In genomic region chr19:47559145-47559544, GRCm38 (mm10) we compare ENCODE assay signal across 22 mouse cellular contexts. TPM values are rescaled to one million over a fixed set of nuclear protein-coding genes. Genes with fewer than 3 reads are reported as not detected.
DNase-seq lines count a peak whose midpoint lies in the region; ATAC-seq and TF ChIP-seq lines count a peak whose summit lies in the region.
"Had no signal": no experiment of that assay in that cellular context is flagged by ENCODE, and none has a peak within 500 bp of the region (broad histone marks: within the 10 kb centered on the region; RNA-seq: fewer than 3 reads in every experiment).

No protein-coding gene starts in this region.

- H3K4me2 ChIP-seq in embryonic facial prominence, embryonic 13.5 days: no peak overlapping the region
- H3K4me2 ChIP-seq in heart, embryonic 16.5 days (ENCODE audit: low read depth, low read length): no peak overlapping the region
- no peak overlapping the region for H3K4me2 ChIP-seq in heart, embryonic 11.5 days
- H3K4me2 ChIP-seq in stomach, embryonic 16.5 days (ENCODE audit: low read depth, low read length): no peak overlapping the region
- H3K4me2 ChIP-seq: embryonic facial prominence, embryonic 15.5 days; hindbrain, embryonic 15.5 days; limb, embryonic 13.5 days; lung, embryonic 14.5 days; midbrain, embryonic 15.5 days; neural tube, embryonic 13.5 days had no signal

- no peak for DNase-seq in embryonic facial prominence, embryonic 10.5 days (ENCODE audit: low spot score)
- DNase-seq in left cerebral cortex, adult 2 months (ENCODE audit: extremely low spot score in 1 of 2, low spot score in 2 of 2): no peak
- DNase-seq in left cerebral cortex, postnatal 36 days (ENCODE audit: low spot score in 2 of 2): no peak
- no peak for DNase-seq in thymus, postnatal 36 days
- DNase-seq: adrenal gland, postnatal 14 days; cerebellum, adult 2 months; kidney, adult 18-20 months; kidney, postnatal 10 days; thymus, adult 2 months had no signal

- no peaks in the 10 kb centered on the region for H3K9me3 ChIP-seq in embryonic facial prominence, embryonic 13.5 days
- no peaks in the 10 kb centered on the region for H3K9me3 ChIP-seq in embryonic facial prominence, embryonic 10.5 days
- no peaks in the 10 kb centered on the region for H3K9me3 ChIP-seq in heart, embryonic 16.5 days (replicated peaks; ENCODE audit: control insufficient read depth, low read length)
- no peaks in the 10 kb centered on the region for H3K9me3 ChIP-seq in heart, embryonic 11.5 days (replicated peaks; ENCODE audit: control insufficient read depth, low read length)
- no peaks in the 10 kb centered on the region for H3K9me3 ChIP-seq in stomach, embryonic 16.5 days (replicated peaks; ENCODE audit: control insufficient read depth, low read length)
- H3K9me3 ChIP-seq: embryonic facial prominence, embryonic 15.5 days; hindbrain, embryonic 15.5 days; limb, embryonic 13.5 days; midbrain, embryonic 15.5 days; neural tube, embryonic 13.5 days had no signal

- no peaks in the 10 kb centered on the region for H3K36me3 ChIP-seq in embryonic facial prominence, embryonic 13.5 days
- H3K36me3 ChIP-seq in embryonic facial prominence, embryonic 10.5 days (replicated peaks): no peaks in the 10 kb centered on the region
- no peaks in the 10 kb centered on the region for H3K36me3 ChIP-seq in heart, embryonic 16.5 days (ENCODE audit: control insufficient read depth, insufficient read depth)
- H3K36me3 ChIP-seq in heart, embryonic 11.5 days (ENCODE audit: control insufficient read depth, insufficient read depth, low read length): no peaks in the 10 kb centered on the region
- H3K36me3 ChIP-seq in stomach, embryonic 16.5 days (ENCODE audit: control insufficient read depth, insufficient read depth, low read length): no peaks in the 10 kb centered on the region
- H3K36me3 ChIP-seq: embryonic facial prominence, embryonic 15.5 days; hindbrain, embryonic 15.5 days; limb, embryonic 13.5 days; midbrain, embryonic 15.5 days; neural tube, embryonic 13.5 days had no signal

- no peaks in the 10 kb centered on the region for H3K27me3 ChIP-seq in embryonic facial prominence, embryonic 13.5 days
- H3K27me3 ChIP-seq in embryonic facial prominence, embryonic 10.5 days (replicated peaks; ENCODE audit: low read depth, poor library complexity, severe bottlenecking): 0 out of 2 replicates have a peak, but pooled peaks cover 4% of the 10 kb centered on the region
- no peaks in the 10 kb centered on the region for H3K27me3 ChIP-seq in heart, embryonic 16.5 days (ENCODE audit: control insufficient read depth, insufficient read depth, low read length)
- no peaks in the 10 kb centered on the region for H3K27me3 ChIP-seq in heart, embryonic 11.5 days (ENCODE audit: control insufficient read depth, insufficient read depth, low read length)
- H3K27me3 ChIP-seq in stomach, embryonic 16.5 days (ENCODE audit: control insufficient read depth, insufficient read depth, low read length): no peaks in the 10 kb centered on the region
- H3K27me3 ChIP-seq: embryonic facial prominence, embryonic 15.5 days; hindbrain, embryonic 15.5 days; limb, embryonic 13.5 days; midbrain, embryonic 15.5 days; neural tube, embryonic 13.5 days had no signal

- no peak overlapping the region for H3K9ac ChIP-seq in embryonic facial prominence, embryonic 13.5 days
- H3K9ac ChIP-seq in heart, embryonic 16.5 days (ENCODE audit: low read length): no peak overlapping the region; the same call in 1 of the 2 replicates
- H3K9ac ChIP-seq in heart, embryonic 11.5 days (ENCODE audit: low read depth, low read length): no peak overlapping the region
- no peak overlapping the region for H3K9ac ChIP-seq in stomach, embryonic 16.5 days (ENCODE audit: low read length)
- H3K9ac ChIP-seq: embryonic facial prominence, embryonic 15.5 days; hindbrain, embryonic 15.5 days; limb, embryonic 13.5 days; liver, embryonic 14.5 days; lung, embryonic 14.5 days; midbrain, embryonic 15.5 days; neural tube, embryonic 13.5 days had no signal

- no peak for TF ChIP-seq CTCF in left cerebral cortex, adult 2 months (IDR thresholded peaks at IDR 0.05)

- H3K4me3 ChIP-seq in embryonic facial prominence, embryonic 13.5 days: no peak overlapping the region
- no peak overlapping the region for H3K4me3 ChIP-seq in embryonic facial prominence, embryonic 10.5 days
- no peak overlapping the region for H3K4me3 ChIP-seq in heart, embryonic 16.5 days (ENCODE audit: low read length)
- no peak overlapping the region for H3K4me3 ChIP-seq in heart, embryonic 11.5 days (ENCODE audit: low read depth, low read length)
- no peak overlapping the region for H3K4me3 ChIP-seq in left cerebral cortex, adult 2 months
- no peak overlapping the region for H3K4me3 ChIP-seq in stomach, embryonic 16.5 days (replicated peaks; ENCODE audit: low read length)
- H3K4me3 ChIP-seq: embryonic facial prominence, embryonic 15.5 days; hindbrain, embryonic 15.5 days; limb, embryonic 13.5 days; midbrain, embryonic 15.5 days; myocyte; neural tube, embryonic 13.5 days had no signal

- peaks cover 5% of the 10 kb centered on the region; the same call in 1 of the 2 replicates for H3K4me1 ChIP-seq in embryonic facial prominence, embryonic 13.5 days
- peaks cover 11% of the 10 kb centered on the region; the same call in 1 of the 2 replicates for H3K4me1 ChIP-seq in embryonic facial prominence, embryonic 10.5 days
- H3K4me1 ChIP-seq in heart, embryonic 16.5 days (ENCODE audit: control insufficient read depth, insufficient read depth, low read length): peaks cover 23% of the 10 kb centered on the region
- peaks cover 5% of the 10 kb centered on the region; the same call in 1 of the 2 replicates for H3K4me1 ChIP-seq in heart, embryonic 11.5 days (ENCODE audit: control insufficient read depth, insufficient read depth, low read length)
- H3K4me1 ChIP-seq in stomach, embryonic 16.5 days (ENCODE audit: control insufficient read depth, insufficient read depth, low read length): peaks cover 18% of the 10 kb centered on the region
- H3K4me1 ChIP-seq: hindbrain, embryonic 15.5 days; midbrain, embryonic 15.5 days; neural tube, embryonic 13.5 days had no signal

- ATAC-seq in embryonic facial prominence, embryonic 13.5 days (ENCODE audit: insufficient number of reproducible peaks, insufficient read depth, low FRiP score, low TSS enrichment, low read depth): no peak
- ATAC-seq in heart, embryonic 16.5 days (replicated peaks; ENCODE audit: extremely low read depth, insufficient read depth, low FRiP score): no peak
- no peak for ATAC-seq in heart, embryonic 11.5 days (replicated peaks; ENCODE audit: insufficient number of reproducible peaks, low FRiP score, low TSS enrichment)
- ATAC-seq in stomach, embryonic 16.5 days (ENCODE audit: insufficient read depth, low FRiP score): no peak
- ATAC-seq: forebrain, embryonic 14.5 days; midbrain, embryonic 15.5 days had no signal

- intact Hi-C loops in left cerebral cortex, adult 2 months (cut with DNase I): no loop called here
- intact Hi-C loops in left cerebral cortex, postnatal 36 days (cut with DNase I): no loop called here

- 58% methylated on average over 5 of the region's 5 CpGs for WGBS in embryonic facial prominence, embryonic 13.5 days
- WGBS in embryonic facial prominence, embryonic 10.5 days: 71% methylated on average over 5 of the region's 5 CpGs
- whole genome bisulfite sequencing in heart, embryonic 16.5 days: 79% methylated on average over 5 of the region's 5 CpGs
- WGBS in heart, embryonic 11.5 days (ENCODE audit: insufficient replicate concordance): 74% methylated on average over 5 of the region's 5 CpGs
- WGBS in stomach, embryonic 16.5 days: 58% methylated on average over 5 of the region's 5 CpGs

- H3K27ac ChIP-seq in embryonic facial prominence, embryonic 13.5 days: peak overlapping the region; percentile 4; the same call in 1 of the 2 replicates
- no peak overlapping the region for H3K27ac ChIP-seq in embryonic facial prominence, embryonic 10.5 days (replicated peaks)
- H3K27ac ChIP-seq in heart, embryonic 16.5 days (ENCODE audit: low read length): peak overlapping the region; percentile 72
- no peak overlapping the region for H3K27ac ChIP-seq in heart, embryonic 11.5 days (ENCODE audit: low read depth, low read length)
- H3K27ac ChIP-seq in left cerebral cortex, adult 2 months: peak overlapping the region; percentile 51; the same call in 1 of the 2 replicates
- H3K27ac ChIP-seq in stomach, embryonic 16.5 days (ENCODE audit: low read length): peak overlapping the region; percentile 25; the same call in 1 of the 2 replicates
- H3K27ac ChIP-seq: embryonic facial prominence, embryonic 15.5 days; hindbrain, embryonic 15.5 days; limb, embryonic 13.5 days; liver, embryonic 14.5 days; midbrain, embryonic 15.5 days; neural tube, embryonic 13.5 days had no signal

RNA-seq across cellular contexts. Expression of gene Slk, which starts 20.3 kb away (rescaled TPM):
- 12.9 and 15.2 TPM in 2 replicates for polyA plus RNA-seq in embryonic facial prominence, embryonic 13.5 days (2015; fragmentation: Nextera tagmentation; extraction: Ambion mirVana)
- 7.8 and 8.9 TPM in 2 replicates for polyA plus RNA-seq in embryonic facial prominence, embryonic 10.5 days (2016; fragmentation: Nextera tagmentation; extraction: Ambion mirVana)
- polyA plus RNA-seq in heart, embryonic 16.5 days (2015; fragmentation: Nextera tagmentation; extraction: Ambion mirVana): 12.5 and 13.0 TPM in 2 replicates
- 11.3 and 14.1 TPM in 2 replicates for polyA plus RNA-seq in heart, embryonic 11.5 days (2014; fragmentation: Nextera tagmentation; extraction: Ambion mirVana)
- total RNA-seq in left cerebral cortex, adult 2 months (2021): 10 to 100 TPM; 51.3 to 55.7 TPM
- total RNA-seq in left cerebral cortex, postnatal 36 days (2021): 10 to 100 TPM; 53.4 to 61.2 TPM
- 18.0 and 18.8 TPM in 2 replicates for polyA plus RNA-seq in stomach, embryonic 16.5 days (2015; fragmentation: Nextera tagmentation; extraction: Ambion mirVana)

RNA-seq across cellular contexts. Expression of gene Stn1, which starts 21.8 kb away (rescaled TPM):
- 58.2 and 59.5 TPM in 2 replicates for polyA plus RNA-seq in embryonic facial prominence, embryonic 13.5 days (2015; fragmentation: Nextera tagmentation; extraction: Ambion mirVana)
- polyA plus RNA-seq in embryonic facial prominence, embryonic 10.5 days (2016; fragmentation: Nextera tagmentation; extraction: Ambion mirVana): 68.3 and 70.6 TPM in 2 replicates
- polyA plus RNA-seq in heart, embryonic 16.5 days (2015; fragmentation: Nextera tagmentation; extraction: Ambion mirVana): 37.3 and 38.5 TPM in 2 replicates
- polyA plus RNA-seq in heart, embryonic 11.5 days (2014; fragmentation: Nextera tagmentation; extraction: Ambion mirVana): 40.0 and 41.6 TPM in 2 replicates
- total RNA-seq in left cerebral cortex, adult 2 months (2021): 10 to 100 TPM; 23.0 to 27.5 TPM
- total RNA-seq in left cerebral cortex, postnatal 36 days (2021): 10 to 100 TPM; 23.9 to 30.8 TPM
- 49.7 and 55.4 TPM in 2 replicates for polyA plus RNA-seq in stomach, embryonic 16.5 days (2015; fragmentation: Nextera tagmentation; extraction: Ambion mirVana)

Comparison
In these comparisons a context has a peak if more than half of its experiments do, and no peak if none do; other contexts are left out.
1. H3K27ac ChIP-seq: peak in embryonic facial prominence, embryonic 13.5 days (single experiment), heart, embryonic 16.5 days (single experiment), left cerebral cortex, adult 2 months (single experiment) and stomach, embryonic 16.5 days (single experiment); none in embryonic facial prominence, embryonic 10.5 days (single experiment) and heart, embryonic 11.5 days (single experiment).